Mouse (Mus musculus) gastrocnemius, adult 2 months (tissue): ENCODE measurements around the gene Ccdc63. TPM values are rescaled to one million over a fixed set of nuclear protein-coding genes. Genes with fewer than 3 reads are reported as not detected.
A peak's percentile ranks its signal among the peaks of the same experiment; 100 is the strongest.

ENCODE experiments used
- DNase-seq: peaks from one replicate; pipeline ENCODE4 v3.0.0; 2022
- H3K27ac ChIP-seq: fragments of 200-600 bp; 2 replicates; pipeline ENCODE4 v1.8.1; 2022; ENCODE audit warnings: mild to moderate bottlenecking
- H3K4me3 ChIP-seq: fragments of 200-600 bp; 2 replicates; pipeline ENCODE4 v1.8.1; 2022; ENCODE audit warnings: mild to moderate bottlenecking, moderate library complexity
- CTCF ChIP-seq: fragments of 200-600 bp; IDR thresholded peaks from 2 replicates; pipeline ENCODE4 v1.8.1; 2022; ENCODE audit warnings: antibody characterized with exemption, mild to moderate bottlenecking, moderate library complexity
- intact Hi-C: fragments of 180-260 bp; cut with DNase I; formaldehyde crosslinking; loops from one replicate; pipeline ENCODE4 v1.15.1; 2025
- total RNA-seq, 2 experiments: library from RNA; stranded (reverse); gene quantifications; 2 replicates each; pipeline ENCODE4 v1.2.3; 2021

The Ccdc63 gene
- total RNA-seq, 2 experiments from 2014 or later: not detected

DNA sequence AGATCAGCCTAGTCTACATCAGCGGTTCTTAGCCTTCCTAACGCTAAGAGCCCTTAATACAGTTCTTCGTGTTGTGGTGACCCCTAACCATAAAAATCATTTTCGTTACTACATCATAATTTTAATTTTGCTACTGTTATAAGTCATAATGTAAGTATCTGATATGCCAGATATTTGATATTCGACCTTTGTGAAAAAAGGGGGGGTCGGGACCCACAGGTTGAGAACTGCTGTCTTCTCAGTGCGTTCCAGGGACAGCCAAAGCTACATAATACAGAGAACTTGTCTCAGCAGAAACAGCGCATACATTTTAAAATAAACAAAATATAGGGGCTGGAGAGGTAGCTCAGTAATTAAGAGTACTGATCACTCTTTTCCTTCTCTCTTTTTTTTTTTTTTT is 51.0 kb downstream of the Ccdc63 start:
- no peak for DNase-seq
- no peak for TF ChIP-seq CTCF
- intact Hi-C loops: loop anchor here (1.0 to 5.0 kb wide), 4 partner anchors 39 to 217 kb away; partner anchors contain the start of gene Cux2

DNA sequence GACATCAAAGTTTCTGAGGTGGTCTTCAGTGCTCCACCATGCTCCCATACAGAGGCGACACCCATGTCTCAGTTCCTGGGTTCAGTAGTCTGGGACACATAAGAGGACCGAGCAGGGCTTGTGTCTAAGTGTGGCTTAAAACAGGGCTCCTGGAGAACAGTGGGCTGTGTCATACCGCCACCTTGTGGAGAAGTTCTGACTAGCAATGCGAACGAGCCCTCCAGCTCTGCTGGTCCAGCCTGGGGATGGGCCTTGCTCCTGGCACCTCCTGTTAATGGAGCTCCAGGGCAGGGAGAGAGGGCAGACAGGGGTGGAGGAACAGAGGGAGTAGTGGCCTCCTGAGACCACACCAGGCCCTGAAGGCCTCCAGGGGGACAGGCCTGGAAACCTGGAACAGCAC is 51.7 kb downstream of the Ccdc63 start:
- intact Hi-C loops: loop anchor here (1.0 to 5.0 kb wide), 4 partner anchors 38 to 217 kb away; partner anchors contain the start of gene Cux2
- DNase-seq: peak; percentile 88
- peak; percentile 99 for TF ChIP-seq CTCF
- Histone ChIP-seq H3K27ac (no peak overlapping the region), H3K4me3 (no peak overlapping the region)

More for the DNA sequence above, 51.0 kb downstream of the Ccdc63 start:
- Histone ChIP-seq H3K27ac (no peak overlapping the region), H3K4me3 (no peak overlapping the region)

DNA sequence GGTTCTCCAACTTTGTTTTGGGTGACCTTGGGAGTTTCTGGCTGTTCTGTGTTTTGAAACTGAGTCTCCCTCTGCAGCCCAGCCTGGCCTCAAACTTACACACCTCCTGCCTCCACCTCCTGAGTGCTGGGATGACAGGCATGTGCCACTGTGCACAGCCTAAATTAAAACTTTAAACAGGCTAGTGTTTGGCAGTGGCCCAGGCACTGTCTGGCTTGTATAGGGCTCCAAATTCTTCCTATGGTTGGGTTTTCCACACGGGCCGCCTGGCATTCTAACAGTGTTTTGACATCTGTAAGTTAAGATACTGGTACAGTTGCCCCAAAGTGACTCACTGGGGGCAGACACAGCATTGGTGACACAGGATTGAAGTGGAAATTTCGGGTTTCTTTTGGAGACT is 54.5 kb downstream of the Ccdc63 start:
- intact Hi-C loops: loop anchor here (5.0 kb wide), 2 partner anchors 144 to 194 kb away; no protein-coding TSS in a partner anchor
- no peak for DNase-seq
- TF ChIP-seq CTCF: no peak
- H3K27ac ChIP-seq: peak overlapping the region; percentile 81
- peak overlapping the region; percentile 64 for H3K4me3 ChIP-seq

DNA sequence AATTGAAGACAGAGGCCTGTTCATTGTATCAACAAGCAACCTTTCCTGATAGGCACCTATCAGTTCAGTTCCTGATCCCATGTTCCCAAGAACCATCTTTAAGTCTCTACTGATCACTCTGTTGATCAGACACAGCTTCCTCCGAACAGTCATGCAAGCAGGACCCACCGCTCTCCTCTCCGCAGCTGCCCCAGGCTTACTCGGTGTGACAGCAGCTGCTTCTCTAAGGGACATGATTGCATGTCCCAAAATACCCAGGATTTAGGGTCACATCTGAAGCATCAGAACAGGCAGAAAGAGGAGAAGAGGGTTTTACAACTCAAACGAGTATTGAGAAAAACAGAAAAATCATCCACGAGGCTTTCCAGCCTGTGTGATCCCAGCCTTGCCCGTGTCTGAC is 55.3 kb downstream of the Ccdc63 start:
- intact Hi-C loops: loop anchor here (5.0 kb wide), 2 partner anchors 143 to 193 kb away; no protein-coding TSS in a partner anchor
- no peak for TF ChIP-seq CTCF
- peak overlapping the region; percentile 64 for H3K4me3 ChIP-seq
- no peak for DNase-seq
- peak overlapping the region; percentile 81 for H3K27ac ChIP-seq

DNA sequence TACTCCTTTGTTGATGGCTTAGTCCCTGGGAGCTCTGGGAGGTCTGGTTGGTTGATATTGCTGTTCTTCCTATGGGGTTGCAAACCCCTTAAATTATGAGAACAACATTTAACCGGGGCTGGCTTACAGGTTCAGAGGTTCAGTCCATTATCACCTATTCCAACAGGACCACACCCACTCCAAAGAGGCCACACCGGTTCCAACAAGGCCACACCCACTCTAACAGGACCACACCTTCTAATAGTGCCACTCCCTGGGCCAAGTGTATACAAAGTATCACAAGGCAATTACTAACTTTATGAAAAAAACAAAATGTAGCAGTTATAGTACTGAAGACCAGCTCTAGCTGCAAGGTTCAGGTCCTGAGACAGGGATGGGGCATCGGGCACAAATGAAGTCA is 56.2 kb downstream of the Ccdc63 start:
- intact Hi-C loops: no loop called here
- TF ChIP-seq CTCF: no peak
- Histone ChIP-seq H3K27ac (no peak overlapping the region), H3K4me3 (no peak overlapping the region)
- no peak for DNase-seq

DNA sequence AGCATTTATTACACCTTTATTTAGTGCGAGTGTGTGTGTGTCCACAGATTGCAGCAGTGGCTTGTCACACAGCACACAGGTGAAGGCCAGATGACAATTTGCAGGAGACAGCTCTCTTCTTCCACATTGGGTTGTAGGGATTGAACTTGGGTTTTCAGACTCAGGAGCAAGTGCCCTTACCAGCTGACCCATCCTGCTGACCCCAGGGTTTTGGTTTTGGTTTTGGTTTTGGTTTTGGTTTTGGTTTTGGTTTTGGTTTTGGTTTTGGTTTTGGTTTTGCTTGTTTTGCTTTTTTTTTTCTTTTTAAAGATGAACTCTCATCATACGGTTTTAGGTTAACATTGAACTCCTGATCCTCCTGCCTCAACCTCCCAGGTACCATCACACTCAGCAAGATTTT is 57.3 kb downstream of the Ccdc63 start:
- intact Hi-C loops: no loop called here
- H3K27ac ChIP-seq: no peak overlapping the region
- no peak for TF ChIP-seq CTCF
- DNase-seq: no peak
- H3K4me3 ChIP-seq: no peak overlapping the region

DNA sequence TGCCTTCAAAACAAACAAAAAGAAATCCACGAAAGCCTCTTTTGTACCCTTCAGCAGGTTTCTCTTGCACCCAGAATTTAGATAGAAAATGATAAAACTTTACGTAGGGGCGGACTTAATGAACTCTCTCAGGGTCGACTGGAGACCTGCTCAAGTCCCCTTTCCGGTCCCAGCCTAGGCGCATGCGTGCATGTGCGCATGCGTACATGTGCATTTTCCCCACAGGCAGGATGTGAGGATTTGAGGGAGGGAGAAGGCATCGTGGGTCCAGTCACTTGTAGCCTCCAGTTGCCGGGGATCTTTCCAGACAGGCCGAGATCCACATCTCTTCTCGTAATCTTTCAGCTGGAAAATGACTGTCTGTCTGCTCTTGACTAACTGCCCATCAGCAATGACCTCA is 59.2 kb downstream of the Ccdc63 start:
- H3K27ac ChIP-seq: no peak overlapping the region
- no peak for DNase-seq
- no peak for TF ChIP-seq CTCF
- intact Hi-C loops: no loop called here
- H3K4me3 ChIP-seq: no peak overlapping the region

DNA sequence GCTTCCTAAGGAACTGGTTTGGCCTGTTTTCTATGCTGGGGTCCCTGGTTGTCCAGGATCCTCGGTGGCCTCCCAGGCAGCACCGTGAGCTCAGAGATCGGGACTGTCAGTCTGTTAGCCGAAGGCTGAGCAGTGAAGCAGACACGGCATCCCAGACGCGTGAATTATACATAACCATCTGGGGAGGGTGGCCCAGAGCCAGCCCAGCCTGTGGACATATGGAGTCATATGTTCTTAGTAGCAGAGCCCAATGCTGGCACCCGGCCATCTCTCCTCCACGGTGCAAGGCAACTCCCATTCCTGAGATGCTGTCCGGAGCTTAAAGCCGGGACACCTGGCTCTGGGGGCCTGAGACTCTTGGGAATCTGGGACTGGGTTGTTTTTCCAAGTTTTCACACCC is 59.7 kb downstream of the Ccdc63 start:
- no peak overlapping the region for H3K4me3 ChIP-seq
- intact Hi-C loops: no loop called here
- no peak for DNase-seq

DNA sequence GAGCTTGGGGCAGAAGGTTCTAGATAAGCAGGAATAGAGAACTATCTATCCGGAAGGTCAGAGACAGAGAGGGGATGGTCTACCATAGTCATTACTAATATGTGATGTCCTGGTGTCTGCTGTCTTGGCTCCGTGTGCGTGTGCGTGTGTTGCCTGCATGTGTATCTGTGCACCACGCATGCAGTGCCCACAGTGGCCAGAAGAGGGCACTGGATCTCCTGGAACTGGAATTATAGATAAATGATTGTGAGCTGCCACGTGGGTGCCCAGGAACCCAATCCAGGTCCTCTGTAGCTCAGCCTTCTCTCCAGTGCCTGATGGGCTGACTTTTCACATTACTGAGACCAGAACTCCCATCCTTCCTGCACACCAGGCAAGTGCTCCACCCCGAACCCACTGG is 60.8 kb downstream of the Ccdc63 start:
- no peak overlapping the region for H3K4me3 ChIP-seq
- peak; percentile 37; the same call in 1 of the 2 replicates for TF ChIP-seq CTCF
- intact Hi-C loops: no loop called here
- no peak overlapping the region for H3K27ac ChIP-seq
- DNase-seq: no peak

More for the DNA sequence above, 59.7 kb downstream of the Ccdc63 start:
- TF ChIP-seq CTCF: no peak
- H3K27ac ChIP-seq: no peak overlapping the region

DNA sequence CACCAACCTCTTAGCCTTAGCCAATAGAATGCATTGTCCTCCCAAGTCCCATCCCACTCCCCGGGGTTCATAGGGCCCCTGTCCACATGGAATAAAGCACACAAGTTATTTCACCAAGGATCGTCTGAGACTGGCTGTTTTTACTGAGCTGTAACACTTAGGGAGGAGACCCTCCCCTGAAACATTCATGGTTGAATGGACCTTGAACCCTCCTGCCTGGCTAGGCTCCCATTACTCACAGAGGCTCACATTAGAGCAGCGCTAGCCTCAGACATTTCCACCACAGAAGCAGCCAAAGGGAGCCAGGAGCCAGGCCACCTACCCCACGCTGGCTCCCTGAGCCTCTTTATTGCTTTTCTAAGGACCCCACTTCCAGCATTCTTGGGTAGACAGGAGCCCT is 63.4 kb downstream of the Ccdc63 start:
- intact Hi-C loops: no loop called here
- no peak for TF ChIP-seq CTCF

DNA sequence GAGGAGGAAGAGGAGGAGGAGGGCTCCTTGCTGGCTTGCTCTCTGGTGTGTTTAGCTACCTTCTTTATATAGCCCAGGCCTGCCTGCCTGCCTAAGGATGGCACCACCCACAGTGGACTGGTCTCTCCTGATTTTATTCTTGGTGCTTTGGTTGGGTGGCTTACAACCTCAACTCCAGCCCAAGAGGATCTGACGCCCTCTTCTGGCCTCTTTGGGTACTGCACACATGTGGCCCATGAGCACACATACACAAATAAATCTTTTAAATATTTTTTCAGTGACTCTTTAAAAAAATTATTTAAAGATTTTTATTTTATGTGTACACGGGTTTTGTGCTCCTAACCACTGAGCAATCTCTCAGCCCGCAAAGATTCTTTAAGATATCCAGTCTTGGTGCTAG is 64.9 kb downstream of the Ccdc63 start:
- no peak overlapping the region for H3K4me3 ChIP-seq
- peak; percentile 44; the same call in 1 of the 2 replicates for TF ChIP-seq CTCF
- no peak overlapping the region for H3K27ac ChIP-seq
- no peak for DNase-seq
- intact Hi-C loops: no loop called here

More for the DNA sequence above, 63.4 kb downstream of the Ccdc63 start:
- no peak for DNase-seq
- no peak overlapping the region for H3K4me3 ChIP-seq
- H3K27ac ChIP-seq: no peak overlapping the region

DNA sequence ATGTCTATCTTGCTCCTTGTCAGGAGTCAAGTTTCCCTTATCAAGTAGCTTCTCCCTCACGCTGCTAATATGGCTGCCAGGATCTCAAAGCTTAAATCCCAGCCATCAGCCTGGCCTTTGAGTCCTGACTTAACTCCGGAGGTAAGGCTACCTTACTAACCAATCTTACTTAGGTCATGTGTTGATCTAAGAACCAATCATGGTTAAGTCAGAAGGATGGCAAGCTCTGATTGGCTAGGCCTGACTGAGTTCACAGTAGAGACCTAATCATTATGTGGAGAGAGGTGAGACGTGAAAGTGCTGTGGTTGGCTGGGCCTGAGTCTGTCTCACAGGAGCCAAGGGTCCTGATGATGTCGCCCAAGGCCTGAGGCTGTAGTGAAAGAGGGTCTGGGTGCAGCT is 68.6 kb downstream of the Ccdc63 start:
- DNase-seq: no peak
- Histone ChIP-seq H3K4me3 (no peak overlapping the region), H3K27ac (peak overlapping the region; percentile 96)
- intact Hi-C loops: no loop called here
- TF ChIP-seq CTCF: no peak

DNA sequence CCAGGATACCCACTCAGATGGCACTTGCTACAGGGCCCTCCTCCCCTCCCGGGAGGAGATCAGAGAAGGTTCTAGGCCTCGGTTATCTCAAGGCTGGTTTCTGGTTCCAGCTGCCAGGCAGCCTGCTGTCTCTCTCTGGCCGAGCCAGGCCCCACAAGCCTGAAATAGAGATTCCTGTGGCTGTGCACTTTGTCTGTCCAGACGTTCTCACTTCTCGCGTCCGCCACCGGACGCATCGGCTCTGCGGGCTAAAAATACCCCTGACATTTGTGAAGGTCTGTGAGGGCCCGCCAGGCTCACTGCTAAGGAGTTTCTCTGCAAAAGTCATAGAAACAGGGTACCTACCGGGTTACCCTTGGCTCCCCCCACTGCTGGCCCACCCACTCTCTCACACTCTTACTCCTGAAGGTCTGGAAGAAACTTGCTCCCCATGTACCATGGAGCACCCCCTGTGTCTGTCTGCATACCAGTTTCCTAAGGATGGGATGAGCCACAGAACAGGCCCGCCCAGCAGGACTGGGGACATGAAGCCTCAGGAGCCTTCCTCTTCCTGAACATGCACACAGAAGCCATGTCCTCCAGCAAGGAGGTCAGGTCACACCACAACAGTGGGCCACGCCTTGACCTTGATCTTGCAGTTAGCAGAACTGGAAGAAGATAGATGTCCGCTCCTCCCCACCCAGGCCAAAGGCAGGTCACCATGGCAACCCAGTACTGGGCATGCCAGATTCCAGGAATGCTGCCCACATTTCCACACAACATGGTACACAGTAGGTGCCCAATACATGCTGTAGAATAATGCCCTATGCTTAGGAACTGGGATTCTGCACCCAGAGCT is 69.4 kb downstream of the Ccdc63 start:
- peak; percentile 86 for DNase-seq
- intact Hi-C loops: no loop called here
- Histone ChIP-seq H3K27ac (peak overlapping the region; percentile 96), H3K4me3 (no peak overlapping the region)
- TF ChIP-seq CTCF: no peak
